Mouse (Mus musculus) neural tube, embryonic 12.5 days (tissue): ENCODE results near the gene Dis3l2. TPM values are rescaled to one million over a fixed set of nuclear protein-coding genes. Genes with fewer than 3 reads are reported as not detected.
A peak's percentile ranks its signal among the peaks of the same experiment; 100 is the strongest.

ENCODE experiments used
- ATAC-seq: fragments of 200-750 bp; cut with Nextera tagmentation; 2 replicates; pipeline ENCODE4 v1.8.0; 2017; ENCODE audit warnings: low read depth, mild to moderate bottlenecking, moderate TSS enrichment, moderate library complexity; ENCODE audit not compliant: low FRiP score
- H3K27ac ChIP-seq: fragments of 300-500 bp; sonication (generic); 2 replicates; pipeline ENCODE4 v1.5.1; 2016
- H3K27me3 ChIP-seq: fragments of 300-500 bp; sonication (generic); replicated peaks from 2 replicates; pipeline ENCODE4 v1.6.1; 2016; ENCODE audit warnings: mild to moderate bottlenecking
- H3K36me3 ChIP-seq: fragments of 300-500 bp; sonication (generic); 2 replicates; pipeline ENCODE4 v1.6.1; 2016; ENCODE audit warnings: mild to moderate bottlenecking
- H3K4me1 ChIP-seq: fragments of 300-500 bp; sonication (generic); 2 replicates; pipeline ENCODE4 v1.6.1; 2016
- H3K4me2 ChIP-seq: fragments of 300-500 bp; sonication (generic); replicated peaks from 2 replicates; pipeline ENCODE4 v1.6.1; 2016; ENCODE audit warnings: mild to moderate bottlenecking
- H3K4me3 ChIP-seq: fragments of 300-500 bp; sonication (generic); 2 replicates; pipeline ENCODE4 v1.5.1; 2016
- H3K9ac ChIP-seq: fragments of 300-500 bp; sonication (generic); 2 replicates; pipeline ENCODE4 v1.6.1; 2016; ENCODE audit warnings: mild to moderate bottlenecking
- H3K9me3 ChIP-seq: fragments of 300-500 bp; sonication (generic); 2 replicates; pipeline ENCODE4 v1.6.1; 2016; ENCODE audit warnings: mild to moderate bottlenecking
- WGBS: fragments of 180-500 bp; shearing (Covaris S2); methylation state at CpG from one replicate; pipeline ENCODE4 v1.1.7; 2016; 5-methylcytosine and 5-hydroxymethylcytosine counted together
- polyA plus RNA-seq: library from polyadenylated mRNA; unstranded; fragments of >200 nt; fragmentation: Nextera tagmentation; extraction: Ambion mirVana; gene quantifications from 2 replicates; pipeline ENCODE4 v1.2.1, GENCODE M21; 2016

The Dis3l2 gene
- polyA plus RNA-seq, 1 experiment from 2014 or later, result 40.7 TPM

GRCm38 (mm10) chr1:87059042-87059665, 355.5 kb downstream of the Dis3l2 start:
- Histone ChIP-seq H3K36me3 (no peaks in the 10 kb centered on the region), H3K27me3 (no peaks in the 10 kb centered on the region), H3K4me3 (no peak overlapping the region), H3K9me3 (no peaks in the 10 kb centered on the region), H3K4me1 (0 out of 2 replicates have a peak, but pooled peaks cover 3% of the 10 kb centered on the region), H3K9ac (no peak overlapping the region), H3K4me2 (no peak overlapping the region), H3K27ac (no peak overlapping the region)
- ATAC-seq, result no peak
- 85% methylated on average over 8 of the region's 8 CpGs for WGBS

GRCm38 (mm10) chr1:87060913-87061312, 357.3 kb downstream of the Dis3l2 start:
- Histone ChIP-seq H3K9ac (no peak overlapping the region), H3K27ac (no peak overlapping the region), H3K4me3 (no peak overlapping the region), H3K4me1 (0 out of 2 replicates have a peak, but pooled peaks cover 3% of the 10 kb centered on the region), H3K36me3 (no peaks in the 10 kb centered on the region), H3K4me2 (no peak overlapping the region), H3K27me3 (no peaks in the 10 kb centered on the region), H3K9me3 (no peaks in the 10 kb centered on the region)
- ATAC-seq, result no peak

DNA sequence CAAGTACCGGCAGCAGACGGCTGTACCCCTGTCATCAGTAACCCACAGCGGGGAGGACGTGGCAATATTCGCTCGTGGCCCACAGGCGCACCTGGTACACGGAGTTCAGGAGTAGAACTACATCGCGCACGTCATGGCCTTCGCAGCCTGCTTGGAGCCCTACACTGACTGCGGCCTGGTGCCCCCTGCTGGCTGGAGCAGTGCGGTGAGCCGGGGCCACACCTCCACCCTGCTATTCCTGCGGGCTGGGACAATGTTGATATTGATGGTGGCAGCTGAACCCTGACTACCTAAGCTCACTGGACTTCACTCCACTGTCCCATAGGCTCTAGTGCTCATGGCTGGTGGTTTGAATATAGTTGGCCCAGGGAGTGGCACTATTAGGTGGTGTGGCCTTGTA, 367.1 kb downstream of the Dis3l2 start:
- H3K4me2 ChIP-seq, result no peak overlapping the region
- no peaks in the 10 kb centered on the region for H3K36me3 ChIP-seq

GRCm38 (mm10) chr1:87073776-87074175, 370.2 kb downstream of the Dis3l2 start:
- H3K36me3 ChIP-seq, result no peaks in the 10 kb centered on the region
- no peak for ATAC-seq
- 89% methylated on average over 8 of the region's 8 CpGs for WGBS
- H3K27ac ChIP-seq, result no peak overlapping the region
- no peaks in the 10 kb centered on the region for H3K9me3 ChIP-seq
- no peak overlapping the region for H3K9ac ChIP-seq
- no peak overlapping the region for H3K4me3 ChIP-seq
- H3K4me1 ChIP-seq, result no peaks in the 10 kb centered on the region
- no peaks in the 10 kb centered on the region for H3K27me3 ChIP-seq
- H3K4me2 ChIP-seq, result no peak overlapping the region

More for the DNA sequence above, 367.1 kb downstream of the Dis3l2 start:
- 56% methylated on average over 16 of the region's 16 CpGs for WGBS
- H3K9me3 ChIP-seq, result no peaks in the 10 kb centered on the region
- H3K4me3 ChIP-seq, result no peak overlapping the region
- no peak for ATAC-seq
- H3K9ac ChIP-seq, result no peak overlapping the region
- no peaks in the 10 kb centered on the region; the same call in 1 of the 2 replicates for H3K4me1 ChIP-seq
- H3K27me3 ChIP-seq, result no peaks in the 10 kb centered on the region
- H3K27ac ChIP-seq, result no peak overlapping the region

GRCm38 (mm10) chr1:87086196-87086595, 382.6 kb downstream of the Dis3l2 start:
- 77% methylated on average over 4 of the region's 4 CpGs for WGBS
- Histone ChIP-seq H3K27ac (no peak overlapping the region), H3K4me2 (no peak overlapping the region), H3K4me3 (no peak overlapping the region), H3K9ac (no peak overlapping the region), H3K27me3 (no peaks in the 10 kb centered on the region), H3K9me3 (no peaks in the 10 kb centered on the region), H3K36me3 (no peaks in the 10 kb centered on the region), H3K4me1 (no peaks in the 10 kb centered on the region)
- no peak for ATAC-seq

GRCm38 (mm10) chr1:87086964-87087363, 383.4 kb downstream of the Dis3l2 start:
- no peak for ATAC-seq
- Histone ChIP-seq H3K36me3 (no peaks in the 10 kb centered on the region), H3K27me3 (no peaks in the 10 kb centered on the region), H3K9me3 (no peaks in the 10 kb centered on the region), H3K9ac (no peak overlapping the region), H3K27ac (no peak overlapping the region), H3K4me1 (no peaks in the 10 kb centered on the region), H3K4me3 (no peak overlapping the region), H3K4me2 (no peak overlapping the region)
- 66% methylated on average over 17 of the region's 17 CpGs for WGBS

DNA sequence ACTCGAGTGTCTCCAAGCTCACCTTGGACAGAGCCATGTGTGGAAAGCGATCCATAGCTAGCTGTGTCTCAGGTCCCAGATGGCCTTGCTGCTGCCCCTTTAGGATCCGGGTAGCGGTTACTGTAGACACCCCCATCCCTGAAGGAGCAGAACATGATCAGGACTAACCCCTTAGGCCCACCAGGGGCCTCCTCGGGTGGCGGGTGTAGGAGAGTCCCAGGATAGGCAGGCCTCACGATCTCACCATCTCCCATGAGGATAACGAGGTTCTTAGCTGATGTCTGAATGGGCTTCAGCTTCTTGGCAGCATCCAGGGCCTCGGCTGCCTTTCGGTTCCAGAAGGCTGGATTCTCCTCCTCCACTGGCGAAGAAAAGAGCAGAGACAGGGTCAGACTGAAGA, 385.6 kb downstream of the Dis3l2 start:
- no peak for ATAC-seq
- H3K27me3 ChIP-seq, result no peaks in the 10 kb centered on the region
- H3K4me3 ChIP-seq, result no peak overlapping the region
- H3K4me2 ChIP-seq, result no peak overlapping the region
- no peaks in the 10 kb centered on the region for H3K9me3 ChIP-seq
- no peak overlapping the region for H3K9ac ChIP-seq
- H3K27ac ChIP-seq, result no peak overlapping the region
- no peaks in the 10 kb centered on the region for H3K36me3 ChIP-seq
- 88% methylated on average over 11 of the region's 11 CpGs for WGBS
- no peaks in the 10 kb centered on the region for H3K4me1 ChIP-seq

DNA sequence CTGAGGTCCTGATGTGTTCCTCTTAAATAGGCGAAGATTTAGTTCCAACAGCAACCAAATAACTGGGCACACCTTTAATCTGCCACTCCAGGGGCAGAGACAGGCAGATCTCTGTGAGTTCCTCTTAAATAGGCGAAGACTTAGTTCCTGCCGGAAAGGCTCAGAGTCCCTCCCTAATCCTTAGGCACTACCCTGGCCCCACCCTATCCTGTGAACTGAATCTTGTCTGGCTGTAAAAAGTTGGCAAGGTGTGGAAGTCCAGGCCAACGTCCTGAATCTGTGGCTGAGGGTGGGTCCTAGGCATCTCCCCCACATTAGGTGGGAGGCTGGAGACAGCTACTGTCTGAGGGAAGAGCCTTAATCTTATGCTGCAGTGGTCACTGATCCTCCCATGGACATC, 386.2 kb downstream of the Dis3l2 start, which contains the start of gene Alppl2:
TSS of gene Alppl2 (minus strand) at position 101 of the 400 bp plus-strand sequence.
- WGBS, result 85% methylated on average over 4 of the region's 4 CpGs
- no peak within 1 kb of the TSS for H3K27ac ChIP-seq
- no peak within 1 kb of the TSS for H3K4me3 ChIP-seq
- no peak within 1 kb of the TSS for H3K4me2 ChIP-seq
- no peaks in the 10 kb centered on the region for H3K9me3 ChIP-seq
- ATAC-seq, result no peak
- H3K27me3 ChIP-seq, result no peaks in the 10 kb centered on the region
- H3K4me1 ChIP-seq, result no peaks in the 10 kb centered on the region
- no peak within 1 kb of the TSS for H3K9ac ChIP-seq
- H3K36me3 ChIP-seq, result no peaks in the 10 kb centered on the region

GRCm38 (mm10) chr1:87095642-87096041, 392.0 kb downstream of the Dis3l2 start:
- no peaks in the 10 kb centered on the region for H3K36me3 ChIP-seq
- 85% methylated on average over 8 of the region's 8 CpGs for WGBS
- peaks cover 6% of the 10 kb centered on the region for H3K27me3 ChIP-seq
- H3K9me3 ChIP-seq, result no peaks in the 10 kb centered on the region
- no peak for ATAC-seq
- no peak overlapping the region for H3K4me3 ChIP-seq
- H3K4me1 ChIP-seq, result no peaks in the 10 kb centered on the region
- H3K9ac ChIP-seq, result no peak overlapping the region
- no peak overlapping the region for H3K27ac ChIP-seq
- H3K4me2 ChIP-seq, result no peak overlapping the region

GRCm38 (mm10) chr1:87098358-87098975, 394.9 kb downstream of the Dis3l2 start:
- Histone ChIP-seq H3K4me1 (no peaks in the 10 kb centered on the region), H3K9ac (no peak overlapping the region)

More at GRCm38 (mm10) chr1:87098358-87098975, 394.9 kb downstream of the Dis3l2 start:
- peak; percentile 86 for ATAC-seq
- H3K4me2 ChIP-seq, result peak overlapping the region; percentile 34
- H3K27ac ChIP-seq, result no peak overlapping the region
- H3K27me3 ChIP-seq, result peaks cover 6% of the 10 kb centered on the region
- H3K4me3 ChIP-seq, result no peak overlapping the region
- H3K36me3 ChIP-seq, result no peaks in the 10 kb centered on the region
- 13% methylated on average over 30 of the region's 30 CpGs for WGBS
- no peaks in the 10 kb centered on the region for H3K9me3 ChIP-seq
